Mouse (Mus musculus) neural tube, embryonic 11.5 days (tissue): ENCODE data around the gene Kcp. TPM values are rescaled to one million over a fixed set of nuclear protein-coding genes. Genes with fewer than 3 reads are reported as not detected.

Experiments
- ATAC-seq: fragments of 200-750 bp; cut with Nextera tagmentation; 2 replicates; pipeline ENCODE4 v1.8.0; 2017; ENCODE audit warnings: moderate number of reproducible peaks, mild to moderate bottlenecking, moderate TSS enrichment, moderate library complexity; ENCODE audit not compliant: insufficient read depth, low FRiP score, low TSS enrichment
- DNase-seq: peaks from one replicate; pipeline ENCODE4 v3.0.0-alpha.2; 2015; ENCODE audit warnings: low spot score
- H3K27ac ChIP-seq: fragments of 300-500 bp; sonication (generic); 2 replicates; pipeline ENCODE4 v1.5.1; 2014; ENCODE audit warnings: low read depth, mild to moderate bottlenecking, low read length
- H3K27me3 ChIP-seq: fragments of 300-500 bp; sonication (generic); 2 replicates; pipeline ENCODE4 v1.6.1; 2014; ENCODE audit warnings: mild to moderate bottlenecking, low read length, mixed read lengths; ENCODE audit not compliant: control insufficient read depth, insufficient read depth
- H3K36me3 ChIP-seq: fragments of 300-500 bp; sonication (generic); 2 replicates; pipeline ENCODE4 v1.6.1; 2014; ENCODE audit warnings: mild to moderate bottlenecking, low read length, moderate library complexity, mixed read lengths; ENCODE audit not compliant: control insufficient read depth, insufficient read depth
- H3K4me1 ChIP-seq: fragments of 300-500 bp; sonication (generic); 2 replicates; pipeline ENCODE4 v1.6.1; 2014; ENCODE audit warnings: low read length, mixed read lengths; ENCODE audit not compliant: control insufficient read depth, insufficient read depth
- H3K4me2 ChIP-seq: fragments of 300-500 bp; sonication (generic); 2 replicates; pipeline ENCODE4 v1.6.1; 2014; ENCODE audit warnings: low read depth, mild to moderate bottlenecking, moderate library complexity
- H3K4me3 ChIP-seq: fragments of 300-500 bp; sonication (generic); 2 replicates; pipeline ENCODE4 v1.5.1; 2014; ENCODE audit warnings: low read depth, low read length
- H3K9ac ChIP-seq: fragments of 300-500 bp; sonication (generic); 2 replicates; pipeline ENCODE4 v1.6.1; 2014; ENCODE audit warnings: mild to moderate bottlenecking, low read length
- H3K9me3 ChIP-seq: fragments of 300-500 bp; sonication (generic); 2 replicates; pipeline ENCODE4 v1.6.1; 2016; ENCODE audit warnings: low read length; ENCODE audit not compliant: control insufficient read depth
- WGBS: fragments of 180-500 bp; shearing (Covaris S2); extraction: QIAGEN DNeasy Blood & Tissue Kit; methylation state at CpG from one replicate; pipeline ENCODE4 v1.1.7; 2014; 5-methylcytosine and 5-hydroxymethylcytosine counted together
- polyA plus RNA-seq: library from polyadenylated mRNA; unstranded; fragments of >200 nt; fragmentation: Nextera tagmentation; extraction: Ambion mirVana; gene quantifications from 2 replicates; pipeline ENCODE4 v1.2.1, GENCODE M21; 2014

Kcp gene
- polyA plus RNA-seq, 1 experiment from 2014 or later: 13.1 TPM

DNA sequence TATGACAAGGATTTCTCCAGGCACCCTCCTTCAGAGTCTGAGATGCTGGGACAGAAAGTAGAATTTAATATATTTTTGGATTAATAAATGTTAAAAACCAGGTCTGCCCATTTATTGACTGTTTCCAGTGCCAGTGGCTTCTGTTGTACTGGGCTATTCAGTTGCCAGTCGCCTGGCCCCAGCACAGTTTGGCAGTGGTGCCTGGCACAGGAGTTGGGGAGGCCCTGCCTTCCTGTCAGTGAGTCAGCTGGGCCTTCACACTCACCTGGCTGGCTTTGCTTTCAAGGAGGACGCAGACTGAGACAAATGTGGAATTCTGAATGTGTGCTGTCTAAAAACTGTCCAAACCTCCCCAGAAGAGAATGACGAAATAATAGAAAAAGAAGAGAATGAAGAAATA, 29.5 kb upstream of the Kcp start:
- H3K27me3 ChIP-seq: no peaks in the 10 kb centered on the region
- H3K36me3 ChIP-seq: peaks cover 7% of the 10 kb centered on the region; the same call in 1 of the 2 replicates
- H3K4me1 ChIP-seq: no peaks in the 10 kb centered on the region
- H3K4me2 ChIP-seq: no peak overlapping the region
- H3K4me3 ChIP-seq: no peak overlapping the region
- no peak overlapping the region for H3K27ac ChIP-seq
- no peak for DNase-seq
- WGBS: 84% methylated on average over 3 of the region's 3 CpGs
- H3K9ac ChIP-seq: no peak overlapping the region
- no peaks in the 10 kb centered on the region for H3K9me3 ChIP-seq
- ATAC-seq: no peak

DNA sequence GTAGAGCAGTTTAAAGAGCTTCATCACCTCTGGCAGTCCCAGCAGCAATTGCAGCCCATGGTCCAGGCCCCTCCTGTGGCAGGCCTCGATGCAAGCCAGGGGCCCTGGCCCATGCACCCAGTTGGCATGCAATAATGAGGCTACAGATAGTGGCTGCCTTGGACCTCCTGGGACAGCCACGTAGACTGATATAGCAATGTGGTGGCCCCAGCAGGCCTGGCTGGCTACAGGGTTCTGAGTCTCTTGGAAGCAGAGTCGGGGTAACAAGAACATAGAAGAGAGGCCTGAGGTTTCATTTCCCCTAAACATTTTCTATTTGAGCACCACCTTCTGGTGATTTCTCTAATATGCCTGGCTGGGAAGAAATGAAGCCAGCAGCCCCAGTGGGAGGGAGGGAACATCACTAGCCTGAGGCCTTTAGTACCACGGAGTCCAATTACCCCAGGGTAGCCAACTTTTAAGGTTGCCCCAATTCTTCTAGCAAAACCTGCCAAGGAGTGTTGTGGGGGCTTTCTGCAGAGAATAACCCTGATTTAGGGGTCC, 29.0 kb upstream of the Kcp start:
- no peaks in the 10 kb centered on the region for H3K27me3 ChIP-seq
- no peak overlapping the region for H3K27ac ChIP-seq
- H3K36me3 ChIP-seq: peaks cover 6% of the 10 kb centered on the region; the same call in 1 of the 2 replicates
- H3K9me3 ChIP-seq: no peaks in the 10 kb centered on the region
- H3K9ac ChIP-seq: no peak overlapping the region
- 76% methylated on average over 4 of the region's 4 CpGs for WGBS
- H3K4me1 ChIP-seq: no peaks in the 10 kb centered on the region
- no peak overlapping the region for H3K4me2 ChIP-seq
- DNase-seq (no peak), ATAC-seq (no peak)
- H3K4me3 ChIP-seq: no peak overlapping the region

DNA sequence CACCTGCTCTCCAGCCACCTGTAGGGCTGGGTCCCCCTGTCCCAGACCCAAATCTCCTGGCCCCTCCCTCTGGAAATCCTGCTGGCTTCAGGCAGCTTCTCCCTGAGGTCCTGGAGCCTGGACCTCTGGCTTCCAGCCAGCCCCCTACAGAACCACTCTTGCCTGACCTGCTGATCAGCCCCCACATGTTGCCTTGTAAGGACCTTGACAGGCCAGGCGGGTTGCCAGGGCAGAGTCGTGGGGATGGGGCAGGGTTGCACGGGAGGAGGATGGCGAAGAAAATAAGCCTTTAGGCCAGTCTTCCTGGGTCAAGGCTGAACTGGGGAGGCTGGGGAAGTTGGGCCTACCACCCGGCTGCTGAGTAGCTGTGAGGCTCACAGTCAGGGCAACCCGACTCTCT, 27.6 kb upstream of the Kcp start:
- ATAC-seq (no peak), DNase-seq (no peak)
- H3K27me3 ChIP-seq: peaks cover 6% of the 10 kb centered on the region; the same call in 1 of the 2 replicates
- no peaks in the 10 kb centered on the region for H3K9me3 ChIP-seq
- 80% methylated on average over 6 of the region's 6 CpGs for WGBS
- 0 out of 2 replicates have a peak, but pooled peaks cover 3% of the 10 kb centered on the region for H3K36me3 ChIP-seq
- no peak overlapping the region for H3K4me3 ChIP-seq
- H3K27ac ChIP-seq: no peak overlapping the region
- H3K9ac ChIP-seq: no peak overlapping the region
- H3K4me2 ChIP-seq: no peak overlapping the region
- no peaks in the 10 kb centered on the region for H3K4me1 ChIP-seq

DNA sequence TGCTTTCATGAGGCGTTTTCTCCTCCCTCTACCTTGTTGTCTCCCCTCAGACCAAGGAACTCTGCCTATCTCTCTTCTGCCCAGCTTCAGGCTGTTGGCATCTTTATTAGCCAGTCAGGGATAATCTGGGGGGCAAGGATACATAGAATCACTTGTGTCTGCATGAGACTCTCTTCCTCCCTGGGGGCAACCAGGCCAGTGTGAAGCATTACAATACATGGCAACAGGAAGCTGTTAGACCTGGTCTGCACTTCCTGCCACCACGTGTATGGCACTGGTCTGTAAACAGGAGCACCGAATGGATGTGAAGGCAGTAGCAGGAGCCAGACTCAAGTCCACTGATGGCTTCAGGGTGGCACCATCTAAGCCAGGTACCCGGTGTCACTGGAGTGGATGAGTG, 22.3 kb upstream of the Kcp start:
- Histone ChIP-seq H3K4me2 (no peak overlapping the region), H3K9me3 (no peaks in the 10 kb centered on the region), H3K36me3 (no peaks in the 10 kb centered on the region), H3K4me3 (no peak overlapping the region), H3K27ac (no peak overlapping the region), H3K27me3 (peaks cover 49% of the 10 kb centered on the region), H3K4me1 (peaks cover 7% of the 10 kb centered on the region; the same call in 1 of the 2 replicates), H3K9ac (no peak overlapping the region)
- DNase-seq: no peak
- no peak for ATAC-seq
- WGBS: 57% methylated on average over 4 of the region's 4 CpGs

DNA sequence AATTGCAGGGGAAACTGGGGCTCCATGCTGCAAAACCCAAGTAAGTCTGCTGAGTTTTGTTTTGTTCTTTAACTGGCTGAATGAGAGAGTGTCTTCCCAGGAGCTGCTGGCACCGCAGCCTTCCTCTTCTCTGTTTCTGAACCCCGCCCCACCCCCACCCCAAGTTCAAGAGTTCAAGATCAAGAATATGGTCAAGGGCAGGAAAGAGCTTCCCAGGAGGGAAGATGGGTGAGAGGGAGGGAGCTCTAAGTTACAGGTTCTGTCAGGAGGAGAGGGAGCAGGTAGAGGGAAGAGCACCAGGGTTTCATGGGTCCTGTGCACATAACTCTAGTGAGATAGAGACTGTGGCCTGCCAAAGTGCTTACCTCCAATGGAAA, 21.7 kb upstream of the Kcp start:
- DNase-seq (no peak), ATAC-seq (no peak)
- no peaks in the 10 kb centered on the region for H3K9me3 ChIP-seq
- H3K4me1 ChIP-seq: peaks cover 7% of the 10 kb centered on the region; the same call in 1 of the 2 replicates
- no peak overlapping the region for H3K4me2 ChIP-seq
- 34% methylated on average over 2 of the region's 2 CpGs for WGBS
- H3K27me3 ChIP-seq: peaks cover 49% of the 10 kb centered on the region
- H3K4me3 ChIP-seq: no peak overlapping the region
- no peak overlapping the region for H3K9ac ChIP-seq
- no peak overlapping the region for H3K27ac ChIP-seq
- H3K36me3 ChIP-seq: no peaks in the 10 kb centered on the region

DNA sequence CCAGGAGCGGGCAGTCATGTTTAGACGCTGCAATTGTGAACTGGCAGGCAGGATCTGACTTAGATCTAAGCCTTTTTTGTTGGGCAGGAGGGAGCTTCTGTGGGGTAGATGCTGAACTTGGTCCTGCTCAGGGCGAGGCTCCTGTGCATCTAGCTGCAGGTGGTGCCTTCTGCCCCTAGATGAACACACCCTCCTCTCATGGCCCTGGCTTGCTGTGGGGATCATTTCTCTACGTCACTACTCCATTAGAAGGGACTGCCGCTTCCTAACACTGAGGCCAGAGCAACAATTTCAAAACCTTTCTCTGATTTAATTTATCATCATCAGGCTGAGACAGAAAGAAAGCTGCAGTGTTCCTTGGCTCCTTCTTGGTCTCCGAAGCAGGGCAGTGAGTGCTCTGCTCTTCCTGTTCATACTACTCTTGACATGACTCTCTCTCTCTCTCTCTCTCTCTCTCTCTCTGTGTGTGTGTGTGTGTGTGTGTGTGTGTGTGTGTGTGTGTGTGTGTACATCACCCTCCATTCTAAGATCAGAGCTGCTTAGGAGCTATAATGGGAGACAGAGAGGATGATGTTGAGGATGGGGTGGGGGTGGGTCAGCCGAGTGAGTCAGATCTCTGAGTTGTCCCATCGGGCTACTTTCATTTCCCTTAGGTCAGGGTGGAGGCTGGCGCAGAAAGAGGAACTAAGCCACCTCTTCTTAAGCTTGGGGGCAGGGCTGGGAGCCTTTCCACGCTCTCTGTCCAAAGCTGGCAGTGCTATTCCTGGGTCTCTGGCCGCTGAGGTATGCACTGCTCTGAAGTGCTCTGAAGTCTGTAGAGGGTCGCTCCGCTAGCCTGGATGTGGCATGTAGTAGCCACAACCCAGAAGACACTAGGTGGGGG, 21.1 kb upstream of the Kcp start:
- H3K9ac ChIP-seq: no peak overlapping the region
- H3K9me3 ChIP-seq: no peaks in the 10 kb centered on the region
- H3K4me3 ChIP-seq: no peak overlapping the region
- H3K4me1 ChIP-seq: peaks cover 7% of the 10 kb centered on the region; the same call in 1 of the 2 replicates
- peaks cover 49% of the 10 kb centered on the region for H3K27me3 ChIP-seq
- no peaks in the 10 kb centered on the region for H3K36me3 ChIP-seq
- H3K4me2 ChIP-seq: no peak overlapping the region
- DNase-seq (no peak), ATAC-seq (no peak)
- 28% methylated on average over 13 of the region's 13 CpGs for WGBS
- H3K27ac ChIP-seq: no peak overlapping the region

DNA sequence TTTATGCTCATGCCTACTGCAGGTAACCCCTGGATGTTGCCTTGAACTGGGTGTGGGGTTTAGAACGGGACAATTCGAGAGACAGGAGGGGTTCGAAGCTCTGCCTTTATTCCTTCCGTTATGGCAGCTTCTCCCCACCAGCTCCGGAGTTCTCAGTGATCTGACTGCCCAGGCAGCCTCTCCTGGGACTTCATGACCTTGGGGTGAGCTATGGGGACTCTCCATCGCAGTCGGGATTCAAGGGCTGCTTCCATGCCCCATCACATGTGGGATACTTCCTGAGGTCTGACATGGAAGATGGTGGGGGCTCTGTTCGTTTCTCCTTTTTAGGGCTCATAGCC, 20.4 kb upstream of the Kcp start:
- no peak overlapping the region for H3K9ac ChIP-seq
- DNase-seq (no peak), ATAC-seq (no peak)
- H3K27me3 ChIP-seq: peaks cover 49% of the 10 kb centered on the region
- no peak overlapping the region for H3K27ac ChIP-seq
- peaks cover 7% of the 10 kb centered on the region; the same call in 1 of the 2 replicates for H3K4me1 ChIP-seq
- WGBS: 10% methylated on average over 8 of the region's 8 CpGs
- H3K4me3 ChIP-seq: no peak overlapping the region
- H3K4me2 ChIP-seq: no peak overlapping the region
- H3K9me3 ChIP-seq: no peaks in the 10 kb centered on the region
- H3K36me3 ChIP-seq: no peaks in the 10 kb centered on the region

DNA sequence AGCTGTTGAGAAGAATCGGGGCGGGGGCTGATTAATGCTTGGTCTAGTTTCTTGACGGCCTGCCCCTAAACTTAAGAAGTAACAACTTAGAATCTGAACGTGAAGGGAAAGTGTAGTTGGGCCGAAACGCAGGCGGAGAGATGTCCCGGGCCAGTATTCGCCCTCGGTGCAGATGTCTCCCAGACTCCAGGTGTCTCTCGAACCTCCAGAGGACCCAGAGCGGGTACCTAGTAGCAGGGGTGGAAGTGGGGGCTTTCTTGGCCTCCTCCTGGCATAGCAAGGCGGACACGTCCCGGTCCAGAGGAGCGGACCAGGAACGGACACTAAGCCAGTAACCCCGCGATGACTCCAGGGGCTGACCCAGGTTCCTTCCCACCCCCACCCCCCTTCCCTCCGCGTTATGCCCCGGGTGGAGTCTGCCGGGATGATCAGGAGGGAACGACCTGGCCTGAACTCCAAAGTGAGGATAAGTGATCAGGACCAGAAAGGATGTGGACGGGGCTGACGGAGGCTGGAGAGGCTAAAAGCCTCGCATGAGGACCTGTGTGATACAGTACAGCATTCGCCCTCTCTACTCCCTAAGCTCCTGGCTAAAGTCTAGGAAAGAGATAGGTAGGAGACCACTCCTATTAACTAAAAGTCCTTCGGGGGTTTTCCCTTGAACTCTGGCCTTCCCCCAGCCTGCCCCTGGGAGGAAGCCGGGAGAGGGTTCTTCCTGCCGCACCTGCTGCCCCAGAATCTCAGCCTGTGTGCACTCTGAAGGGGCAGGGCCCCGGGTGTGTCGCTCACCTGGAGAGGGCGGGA, 19.8 kb upstream of the Kcp start:
- no peaks in the 10 kb centered on the region for H3K36me3 ChIP-seq
- WGBS: 3% methylated on average over 34 of the region's 34 CpGs
- no peaks in the 10 kb centered on the region for H3K9me3 ChIP-seq
- peaks cover 49% of the 10 kb centered on the region for H3K27me3 ChIP-seq
- H3K9ac ChIP-seq: no peak overlapping the region
- peak overlapping the region; percentile 95 for H3K4me2 ChIP-seq
- no peak for DNase-seq
- ATAC-seq: no peak
- no peak overlapping the region for H3K27ac ChIP-seq
- peaks cover 7% of the 10 kb centered on the region; the same call in 1 of the 2 replicates for H3K4me1 ChIP-seq
- H3K4me3 ChIP-seq: peak overlapping the region; percentile 54; the same call in 1 of the 2 replicates
